Mouse (Mus musculus) neural tube, postnatal 0 days (tissue): ENCODE results near the gene Slc9a6. TPM values are rescaled to one million over a fixed set of nuclear protein-coding genes. Genes with fewer than 3 reads are reported as not detected.

Experiments used
- microRNA-seq: library from miRNA; unstranded; fragments of <30 nt; microRNA quantifications from one replicate; pipeline ENCODE4, GENCODE M21; 2016
- polyA plus RNA-seq: library from polyadenylated mRNA; unstranded; fragments of >200 nt; fragmentation: Nextera tagmentation; extraction: Ambion mirVana; gene quantifications from 2 replicates; pipeline ENCODE4 v1.2.1, GENCODE M21; 2015

Gene Slc9a6
- 48.0 and 54.8 TPM in 2 replicates for polyA plus RNA-seq

GRCm38 (mm10) chrX:56609623-56610317, at the start of gene Slc9a6:
Gene Slc9a6, plus strand, starts transcription at chrX:56609757.

GRCm38 (mm10) chrX:56597887-56598640, 11.5 kb upstream of the Slc9a6 start, which contains the start of gene Mmgt1:
Gene Mmgt1, minus strand, starts transcription at chrX:56598069.

Small RNAs within 50 kb of the gene (microRNA-seq; reads per million reads assigned to microRNA genes)
- gene Mir5116, result not detected

Other genes with a start within 250 kb of the Slc9a6 start
- 73.4 and 75.3 TPM in 2 replicates for gene Smim10l2a, start 235.2 kb upstream of the Slc9a6 start, polyA plus RNA-seq
- not detected in 2 replicates for gene Gm2174, start 161.8 kb upstream of the Slc9a6 start, polyA plus RNA-seq
- 15.5 and 17.8 TPM in 2 replicates for gene Ints6l, start 154.9 kb upstream of the Slc9a6 start, polyA plus RNA-seq
- not detected in 2 replicates for gene Gm10477, start 85.0 kb upstream of the Slc9a6 start, polyA plus RNA-seq
- gene Gm648, start 60.2 kb upstream of the Slc9a6 start, polyA plus RNA-seq, result not detected in 2 replicates
- 33.2 and 34.6 TPM in 2 replicates for gene Mmgt1, start 11.7 kb upstream of the Slc9a6 start, polyA plus RNA-seq
- 211 and 226 TPM in 2 replicates for gene Fhl1, start 122.0 kb downstream of the Slc9a6 start, polyA plus RNA-seq
- 1.2 and 1.5 TPM in 2 replicates for gene Map7d3, start 212.6 kb downstream of the Slc9a6 start, polyA plus RNA-seq